Mouse (Mus musculus) neural tube, embryonic 14.5 days (tissue): ENCODE results near the gene Tmem260. TPM values are rescaled to one million over a fixed set of nuclear protein-coding genes. Genes with fewer than 3 reads are reported as not detected.

Experiments used
- ATAC-seq: fragments of 200-750 bp; cut with Nextera tagmentation; 2 replicates; pipeline ENCODE4 v1.8.0; 2017; ENCODE audit warnings: low read depth, mild to moderate bottlenecking, moderate TSS enrichment, moderate library complexity
- H3K27ac ChIP-seq: fragments of 300-500 bp; sonication (generic); 2 replicates; pipeline ENCODE4 v1.5.1; 2014; ENCODE audit warnings: low read depth, mild to moderate bottlenecking, control low read depth, low read length, moderate library complexity, mixed read lengths
- H3K27me3 ChIP-seq: fragments of 300-500 bp; sonication (generic); 2 replicates; pipeline ENCODE4 v1.6.1; 2014; ENCODE audit warnings: low read length; ENCODE audit not compliant: control insufficient read depth, insufficient read depth
- H3K36me3 ChIP-seq: fragments of 300-500 bp; sonication (generic); 2 replicates; pipeline ENCODE4 v1.6.1; 2014; ENCODE audit warnings: low read length, mixed read lengths; ENCODE audit not compliant: control insufficient read depth, insufficient read depth
- H3K4me1 ChIP-seq: fragments of 300-500 bp; sonication (generic); 2 replicates; pipeline ENCODE4 v1.6.1; 2014; ENCODE audit warnings: low read length; ENCODE audit not compliant: control insufficient read depth, insufficient read depth
- H3K4me2 ChIP-seq: fragments of 300-500 bp; sonication (generic); 2 replicates; pipeline ENCODE4 v1.6.1; 2014; ENCODE audit warnings: mild to moderate bottlenecking, low read depth, low read length, control low read depth
- H3K4me3 ChIP-seq: fragments of 300-500 bp; sonication (generic); 2 replicates; pipeline ENCODE4 v1.5.1; 2014; ENCODE audit warnings: low read depth, low read length, control low read depth, mixed read lengths
- H3K9ac ChIP-seq: fragments of 300-500 bp; sonication (generic); replicated peaks from 2 replicates; pipeline ENCODE4 v1.6.1; 2014; ENCODE audit warnings: low read depth, mild to moderate bottlenecking, control low read depth, low read length, mixed read lengths
- H3K9me3 ChIP-seq: fragments of 300-500 bp; sonication (generic); 2 replicates; pipeline ENCODE4 v1.6.1; 2016; ENCODE audit warnings: low read length; ENCODE audit not compliant: control insufficient read depth
- WGBS: fragments of 180-500 bp; shearing (Covaris S2); extraction: QIAGEN DNeasy Blood & Tissue Kit; methylation state at CpG from one replicate; pipeline ENCODE4 v1.1.7; 2014; 5-methylcytosine and 5-hydroxymethylcytosine counted together
- polyA plus RNA-seq: library from polyadenylated mRNA; unstranded; fragments of >200 nt; fragmentation: Nextera tagmentation; extraction: Ambion mirVana; gene quantifications from 2 replicates; pipeline ENCODE4 v1.2.1, GENCODE M21; 2014

Tmem260 gene
- polyA plus RNA-seq, 1 experiment from 2014 or later, result 19.9 TPM

- no peak overlapping the region for H3K4me3 ChIP-seq
- no peak overlapping the region for H3K9ac ChIP-seq
- H3K36me3 ChIP-seq, result no peaks in the 10 kb centered on the region
- no peak for ATAC-seq
- no peaks in the 10 kb centered on the region for H3K27me3 ChIP-seq
- H3K4me2 ChIP-seq, result no peak overlapping the region
- H3K4me1 ChIP-seq, result peaks cover 4% of the 10 kb centered on the region; the same call in 1 of the 2 replicates
- no peaks in the 10 kb centered on the region for H3K9me3 ChIP-seq
- no peak overlapping the region for H3K27ac ChIP-seq
- WGBS, result 96% methylated on average over 2 of the region's 2 CpGs
Observed at GRCm38 (mm10) chr14:48431978-48432377, 13.9 kb upstream of the Tmem260 start.

- H3K9me3 ChIP-seq, result no peaks in the 10 kb centered on the region
- H3K4me3 ChIP-seq, result no peak overlapping the region
- no peak overlapping the region for H3K4me2 ChIP-seq
- whole genome bisulfite sequencing, result 47% methylated on average over 3 of the region's 3 CpGs
- no peak for ATAC-seq
- H3K4me1 ChIP-seq, result peaks cover 9% of the 10 kb centered on the region; the same call in 1 of the 2 replicates
- H3K36me3 ChIP-seq, result no peaks in the 10 kb centered on the region
- no peak overlapping the region for H3K9ac ChIP-seq
- no peaks in the 10 kb centered on the region for H3K27me3 ChIP-seq
- no peak overlapping the region for H3K27ac ChIP-seq
Observed at GRCm38 (mm10) chr14:48443796-48444195, 2.1 kb upstream of the Tmem260 start.

DNA sequence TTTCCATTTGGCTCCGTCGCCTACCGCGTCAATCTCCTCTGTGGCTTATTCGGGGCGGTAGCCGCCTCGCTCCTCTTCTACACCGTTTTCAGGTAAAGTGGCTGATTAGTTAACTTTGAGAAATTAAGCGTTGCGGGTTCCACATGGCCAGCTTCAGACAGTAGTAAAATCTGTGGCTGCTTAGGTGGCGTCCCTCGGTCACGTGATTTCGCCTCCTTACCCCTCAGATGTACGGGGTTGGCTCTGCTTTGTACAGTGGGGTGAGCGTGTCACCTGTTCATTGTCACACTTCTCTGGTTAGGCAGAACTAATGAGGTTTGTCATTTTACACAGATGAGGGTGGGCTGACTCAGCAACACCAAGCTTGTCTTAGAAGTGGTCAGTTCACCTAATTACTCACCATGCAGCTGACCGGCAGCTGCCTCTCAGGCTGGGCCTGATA, 6.1 kb downstream of the Tmem260 start:
- no peak for ATAC-seq
- 80% methylated on average over 18 of the region's 18 CpGs for WGBS
- no peak overlapping the region for H3K27ac ChIP-seq
- no peak overlapping the region for H3K9ac ChIP-seq
- no peak overlapping the region for H3K4me2 ChIP-seq
- no peak overlapping the region for H3K4me3 ChIP-seq
- H3K9me3 ChIP-seq, result no peaks in the 10 kb centered on the region
- H3K4me1 ChIP-seq, result peaks cover 7% of the 10 kb centered on the region; the same call in 1 of the 2 replicates
- H3K27me3 ChIP-seq, result no peaks in the 10 kb centered on the region
- no peaks in the 10 kb centered on the region for H3K36me3 ChIP-seq

DNA sequence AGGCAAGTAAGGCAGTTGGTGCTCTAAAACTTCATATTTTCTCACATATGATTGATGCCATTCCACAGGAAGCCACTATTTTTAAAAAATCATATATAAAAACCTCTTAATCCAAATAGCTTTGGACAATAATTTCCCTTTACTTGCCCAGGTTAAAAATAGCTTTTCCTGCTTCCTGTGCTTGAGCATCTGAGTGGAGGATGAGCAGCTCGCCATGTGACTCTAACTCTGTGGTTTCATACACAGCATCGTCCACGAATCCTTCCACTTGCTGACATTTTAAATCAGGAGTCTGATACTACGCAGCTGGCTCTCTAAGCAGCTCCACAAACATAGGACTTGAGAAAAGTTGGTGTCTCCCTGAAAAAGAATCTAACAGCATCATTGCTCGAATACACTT, 7.5 kb downstream of the Tmem260 start:
- H3K36me3 ChIP-seq, result no peaks in the 10 kb centered on the region
- H3K9ac ChIP-seq, result no peak overlapping the region
- no peak for ATAC-seq
- H3K4me1 ChIP-seq, result no peaks in the 10 kb centered on the region
- no peaks in the 10 kb centered on the region for H3K9me3 ChIP-seq
- no peak overlapping the region for H3K27ac ChIP-seq
- no peaks in the 10 kb centered on the region for H3K27me3 ChIP-seq
- WGBS, result 68% methylated on average over 5 of the region's 5 CpGs
- H3K4me3 ChIP-seq, result no peak overlapping the region
- no peak overlapping the region for H3K4me2 ChIP-seq

- H3K4me2 ChIP-seq, result no peak overlapping the region
- no peaks in the 10 kb centered on the region for H3K9me3 ChIP-seq
- no peaks in the 10 kb centered on the region for H3K27me3 ChIP-seq
- WGBS, result 62% methylated on average over 12 of the region's 12 CpGs
- no peak overlapping the region for H3K27ac ChIP-seq
- no peaks in the 10 kb centered on the region for H3K4me1 ChIP-seq
- no peak overlapping the region for H3K4me3 ChIP-seq
- H3K9ac ChIP-seq, result no peak overlapping the region
- H3K36me3 ChIP-seq, result no peaks in the 10 kb centered on the region
- no peak; the same call in 1 of the 2 replicates for ATAC-seq
Observed at GRCm38 (mm10) chr14:48456305-48457092, 10.6 kb downstream of the Tmem260 start.

DNA sequence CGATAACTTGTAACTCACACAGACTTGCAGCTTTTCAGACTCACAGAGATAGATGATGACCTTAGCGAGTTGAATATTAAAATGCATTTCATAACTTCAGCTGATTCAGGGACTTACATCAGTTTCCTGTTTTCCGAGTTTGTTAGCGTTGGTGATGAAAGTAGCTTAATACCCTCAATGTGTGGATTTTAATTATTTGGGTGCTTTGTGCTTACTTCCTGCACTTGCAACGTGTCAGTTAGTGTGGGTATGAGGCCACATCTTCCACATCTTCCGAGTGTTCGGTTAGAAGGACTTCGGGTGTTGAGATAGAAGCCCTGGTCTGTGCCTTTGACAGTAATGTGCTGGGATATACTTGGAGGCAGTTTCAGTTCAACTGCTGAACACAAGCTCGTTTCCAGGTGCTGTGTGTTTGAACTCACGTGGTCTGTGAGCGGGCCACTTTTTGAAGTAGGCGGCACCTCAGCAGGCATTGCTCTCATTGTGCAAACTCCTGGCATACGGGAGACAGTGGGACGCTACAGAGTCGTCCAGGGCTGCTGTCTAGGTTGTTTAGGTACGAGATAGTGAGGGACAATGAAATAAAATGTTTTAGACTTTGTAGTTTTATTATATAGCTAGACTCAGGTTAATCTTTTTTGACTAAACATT, 11.5 kb downstream of the Tmem260 start:
- WGBS, result 92% methylated on average over 16 of the region's 16 CpGs
- Histone ChIP-seq H3K36me3 (no peaks in the 10 kb centered on the region), H3K4me1 (no peaks in the 10 kb centered on the region), H3K9ac (no peak overlapping the region), H3K27ac (no peak overlapping the region), H3K4me2 (no peak overlapping the region), H3K27me3 (no peaks in the 10 kb centered on the region), H3K9me3 (no peaks in the 10 kb centered on the region), H3K4me3 (no peak overlapping the region)
- ATAC-seq, result no peak

DNA sequence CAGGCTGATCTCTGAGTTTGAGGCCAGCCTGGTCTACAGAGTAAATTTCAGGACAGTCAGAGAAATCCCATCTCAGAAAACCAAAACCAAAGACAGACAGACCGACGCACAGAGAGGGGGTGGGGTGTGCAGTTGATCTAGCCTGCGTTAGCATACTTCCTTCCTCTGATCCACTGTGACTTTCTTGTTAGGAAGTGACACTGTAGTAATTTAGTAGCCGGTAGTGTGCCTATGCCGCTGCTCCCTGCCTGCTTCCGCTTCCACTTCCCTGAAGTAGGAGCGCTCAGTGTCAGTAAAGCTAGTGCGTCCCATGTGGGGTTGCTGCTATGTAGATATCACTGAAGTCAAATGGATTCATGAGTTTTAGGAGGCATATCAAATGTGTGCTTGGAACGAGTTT, 13.0 kb downstream of the Tmem260 start:
- no peaks in the 10 kb centered on the region for H3K36me3 ChIP-seq
- H3K9me3 ChIP-seq, result no peaks in the 10 kb centered on the region
- WGBS, result 89% methylated on average over 9 of the region's 9 CpGs
- H3K27ac ChIP-seq, result no peak overlapping the region
- no peaks in the 10 kb centered on the region for H3K27me3 ChIP-seq
- no peak overlapping the region for H3K4me3 ChIP-seq
- H3K4me1 ChIP-seq, result no peaks in the 10 kb centered on the region
- no peak for ATAC-seq
- no peak overlapping the region for H3K4me2 ChIP-seq
- H3K9ac ChIP-seq, result no peak overlapping the region

GRCm38 (mm10) chr14:48468339-48468738, 22.4 kb downstream of the Tmem260 start:
- Histone ChIP-seq H3K27ac (no peak overlapping the region), H3K4me3 (no peak overlapping the region), H3K9me3 (no peaks in the 10 kb centered on the region), H3K4me2 (no peak overlapping the region), H3K4me1 (no peaks in the 10 kb centered on the region), H3K27me3 (no peaks in the 10 kb centered on the region), H3K36me3 (no peaks in the 10 kb centered on the region), H3K9ac (no peak overlapping the region)
- no peak for ATAC-seq
- WGBS, result 44% methylated on average over 7 of the region's 7 CpGs

DNA sequence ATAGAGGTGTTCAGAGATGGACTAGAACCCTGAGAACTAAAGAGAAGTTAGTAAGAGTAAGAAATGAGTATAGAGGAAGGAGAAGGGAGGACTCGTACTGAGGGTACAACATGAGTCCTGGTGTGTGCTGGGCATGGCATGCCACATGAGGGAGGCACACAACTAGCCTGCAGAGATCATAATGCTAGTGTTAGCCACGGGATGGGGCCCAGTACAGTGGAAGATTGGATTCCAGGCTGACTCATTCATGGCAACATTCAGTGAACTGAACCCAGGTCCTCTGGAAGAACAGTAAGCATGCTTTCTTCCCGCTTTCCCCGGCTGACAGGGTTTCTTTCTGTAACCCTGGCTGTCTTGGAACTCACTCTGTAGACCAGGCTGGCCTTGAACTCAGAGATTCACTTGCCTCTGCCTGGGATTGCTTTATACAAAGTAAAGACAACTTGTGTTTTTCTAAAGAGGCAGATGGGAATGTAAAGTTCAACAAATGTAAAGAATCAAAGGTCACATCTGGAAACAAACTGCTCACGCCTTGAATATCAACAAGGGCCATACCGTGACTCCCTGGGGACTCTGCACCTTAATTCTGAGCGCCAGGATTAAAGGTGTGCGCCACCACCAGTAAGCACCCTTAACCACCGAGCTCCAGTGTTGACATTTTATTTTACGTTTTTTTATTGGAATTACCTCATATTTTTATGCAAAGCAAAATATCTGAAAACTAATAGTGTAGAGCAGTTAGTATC, 25.0 kb downstream of the Tmem260 start:
- Histone ChIP-seq H3K9me3 (no peaks in the 10 kb centered on the region), H3K9ac (no peak overlapping the region), H3K4me2 (no peak overlapping the region), H3K36me3 (0 out of 2 replicates have a peak, but pooled peaks cover 3% of the 10 kb centered on the region), H3K4me3 (no peak overlapping the region), H3K4me1 (no peaks in the 10 kb centered on the region), H3K27ac (no peak overlapping the region), H3K27me3 (no peaks in the 10 kb centered on the region)
- 94% methylated on average over 10 of the region's 10 CpGs for WGBS
- ATAC-seq, result no peak
